In the genomic region with DNA sequence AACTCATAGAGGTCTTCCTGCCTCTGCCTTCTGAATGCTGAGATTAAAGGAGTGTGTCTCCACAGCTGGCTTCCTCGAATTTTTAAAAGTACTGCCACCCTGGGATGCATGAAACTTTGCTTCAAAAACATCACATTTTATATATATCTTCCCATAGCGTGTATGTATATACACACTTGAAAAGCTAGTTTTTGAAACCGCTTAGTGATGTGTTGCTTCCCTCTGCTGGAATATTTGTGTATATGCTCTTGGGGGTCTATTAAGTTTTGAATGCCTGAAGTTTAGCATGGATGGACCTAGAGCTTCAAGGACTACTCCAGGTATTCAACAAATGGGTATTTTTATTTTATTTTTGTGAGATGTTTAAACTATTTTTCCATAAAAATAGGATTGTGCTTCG, we compare ENCODE assay signal across 9 mouse cellular contexts. TPM values are rescaled to one million over a fixed set of nuclear protein-coding genes. Genes with fewer than 3 reads are reported as not detected.
A peak's percentile ranks its signal among the peaks of the same experiment; 100 is the strongest.
DNase-seq lines count a peak whose midpoint lies in the region; ATAC-seq lines count a peak whose summit lies in the region.
"Had no signal": no experiment of that assay in that cellular context is flagged by ENCODE, and none has a peak within 500 bp of the region (broad histone marks: within the 10 kb centered on the region; RNA-seq: fewer than 3 reads in every experiment).

No protein-coding gene starts in this region.

- no peak overlapping the region for H3K9ac ChIP-seq in stomach, embryonic 16.5 days (ENCODE audit: low read length)
- H3K9ac ChIP-seq: embryonic facial prominence, embryonic 13.5 days had no signal

- ATAC-seq in stomach, embryonic 16.5 days (ENCODE audit: insufficient read depth, low FRiP score), result peak; percentile 60; the same call in 1 of the 2 replicates

- WGBS in stomach, embryonic 16.5 days, result 27% methylated on average over 4 of the region's 4 CpGs

- no peak overlapping the region for H3K4me2 ChIP-seq in stomach, embryonic 16.5 days (ENCODE audit: low read depth, low read length)
- H3K4me2 ChIP-seq: embryonic facial prominence, embryonic 13.5 days had no signal

- no peaks in the 10 kb centered on the region for H3K4me1 ChIP-seq in stomach, embryonic 16.5 days (ENCODE audit: control insufficient read depth, insufficient read depth, low read length)
- H3K4me1 ChIP-seq: embryonic facial prominence, embryonic 13.5 days had no signal

- peak; percentile 35 to 50 for DNase-seq in heart, postnatal 10 days
- DNase-seq in heart, postnatal 14 days, result no peak
- peak; percentile 52 for DNase-seq in thymus, postnatal 14 days
- no peak for DNase-seq in thymus, postnatal 4 days
- peak; percentile 19 for DNase-seq in fibroblast of lung, adult 2 months (ENCODE audit: low read depth)
- DNase-seq in spleen, adult 18-20 months, result no peak
- no peak for DNase-seq in spleen, postnatal 10 days (ENCODE audit: low spot score in 2 of 2)

- no peaks in the 10 kb centered on the region for H3K36me3 ChIP-seq in stomach, embryonic 16.5 days (ENCODE audit: control insufficient read depth, insufficient read depth, low read length)
- H3K36me3 ChIP-seq: embryonic facial prominence, embryonic 13.5 days had no signal

- 0 out of 2 replicates have a peak, but pooled peaks cover 5% of the 10 kb centered on the region for H3K9me3 ChIP-seq in stomach, embryonic 16.5 days (replicated peaks; ENCODE audit: control insufficient read depth, low read length)

- no peak overlapping the region for H3K27ac ChIP-seq in stomach, embryonic 16.5 days (ENCODE audit: low read length)
- H3K27ac ChIP-seq: embryonic facial prominence, embryonic 13.5 days had no signal

- no peaks in the 10 kb centered on the region for H3K27me3 ChIP-seq in stomach, embryonic 16.5 days (ENCODE audit: control insufficient read depth, insufficient read depth, low read length)
- H3K27me3 ChIP-seq: embryonic facial prominence, embryonic 13.5 days had no signal

- intact Hi-C loops in heart, postnatal 10 days (cut with DNase I), result loop anchor here (1.0 to 5.0 kb wide), 4 partner anchors 77 to 307 kb away; no protein-coding TSS in a partner anchor
- intact Hi-C loops in heart, postnatal 14 days (cut with DNase I), result loop anchor here (2.0 to 5.0 kb wide), 2 partner anchors 77 to 302 kb away; a partner anchor contains a TSS

- H3K4me3 ChIP-seq in stomach, embryonic 16.5 days (replicated peaks; ENCODE audit: low read length), result no peak overlapping the region
- H3K4me3 ChIP-seq: embryonic facial prominence, embryonic 13.5 days had no signal

RNA-seq across cellular contexts. Expression of a gene that starts 14.7 kb away (rescaled TPM):
- total RNA-seq in heart, postnatal 10 days (2021), result 10 to 100 TPM; 13.2 to 15.4 TPM
- total RNA-seq in heart, postnatal 14 days (2021), result 10 to 100 TPM; 14.2 to 14.5 TPM
- 10.3 and 11.2 TPM in 2 replicates for polyA plus RNA-seq in stomach, embryonic 16.5 days (2015; fragmentation: Nextera tagmentation; extraction: Ambion mirVana)

Comparison
In these comparisons a context has a peak if more than half of its experiments do, and no peak if none do; other contexts are left out.
1. DNase-seq: peak in heart, postnatal 10 days (2 of 2), thymus, postnatal 14 days (single experiment) and fibroblast of lung, adult 2 months (single experiment); none in heart, postnatal 14 days (0 of 2), thymus, postnatal 4 days (single experiment), spleen, adult 18-20 months (0 of 2) and spleen, postnatal 10 days (0 of 2).